Mouse (Mus musculus) forebrain, embryonic 10.5 days (tissue): Measurements from ENCODE around the gene Pp2d1. TPM values are rescaled to one million over a fixed set of nuclear protein-coding genes. Genes with fewer than 3 reads are reported as not detected.
A peak's percentile ranks its signal among the peaks of the same experiment; 100 is the strongest.
"Not testable (repeated sequence)": the region's sequence is repeated elsewhere in the genome, so short reads cannot be mapped to it uniquely, and the experiment has no call there.

Experiments
- DNase-seq: peaks from one replicate; pipeline ENCODE4 v3.0.0-alpha.2; 2017; ENCODE audit warnings: low spot score; ENCODE audit errors: extremely low spot score
- H3K27ac ChIP-seq: fragments of 300-500 bp; sonication (generic); 2 replicates; pipeline ENCODE4 v1.5.1; 2016; ENCODE audit warnings: mild to moderate bottlenecking
- H3K27me3 ChIP-seq: fragments of 300-500 bp; sonication (generic); 2 replicates; pipeline ENCODE4 v1.6.1; 2016; ENCODE audit warnings: mild to moderate bottlenecking; ENCODE audit not compliant: poor library complexity, severe bottlenecking
- H3K36me3 ChIP-seq: fragments of 300-500 bp; sonication (generic); replicated peaks from 2 replicates; pipeline ENCODE4 v1.6.1; 2016; ENCODE audit warnings: mild to moderate bottlenecking, moderate library complexity
- H3K4me1 ChIP-seq: fragments of 300-500 bp; sonication (generic); 2 replicates; pipeline ENCODE4 v1.6.1; 2016
- H3K4me3 ChIP-seq: fragments of 300-500 bp; sonication (generic); 2 replicates; pipeline ENCODE4 v1.5.1; 2016; ENCODE audit warnings: mild to moderate bottlenecking, moderate library complexity
- H3K9me3 ChIP-seq: fragments of 300-500 bp; sonication (generic); 2 replicates; pipeline ENCODE4 v1.6.1; 2016; ENCODE audit warnings: mild to moderate bottlenecking, moderate library complexity
- WGBS: fragments of 180-500 bp; shearing (Covaris S2); methylation state at CpG from one replicate; pipeline ENCODE4 v1.1.7; 2016; 5-methylcytosine and 5-hydroxymethylcytosine counted together
- polyA plus RNA-seq: library from polyadenylated mRNA; unstranded; fragments of >200 nt; fragmentation: Nextera tagmentation; extraction: Ambion mirVana; gene quantifications from 2 replicates; pipeline ENCODE4 v1.2.1, GENCODE M21; 2016

Pp2d1 gene
- polyA plus RNA-seq, 1 experiment from 2014 or later = 0.25 TPM

DNA sequence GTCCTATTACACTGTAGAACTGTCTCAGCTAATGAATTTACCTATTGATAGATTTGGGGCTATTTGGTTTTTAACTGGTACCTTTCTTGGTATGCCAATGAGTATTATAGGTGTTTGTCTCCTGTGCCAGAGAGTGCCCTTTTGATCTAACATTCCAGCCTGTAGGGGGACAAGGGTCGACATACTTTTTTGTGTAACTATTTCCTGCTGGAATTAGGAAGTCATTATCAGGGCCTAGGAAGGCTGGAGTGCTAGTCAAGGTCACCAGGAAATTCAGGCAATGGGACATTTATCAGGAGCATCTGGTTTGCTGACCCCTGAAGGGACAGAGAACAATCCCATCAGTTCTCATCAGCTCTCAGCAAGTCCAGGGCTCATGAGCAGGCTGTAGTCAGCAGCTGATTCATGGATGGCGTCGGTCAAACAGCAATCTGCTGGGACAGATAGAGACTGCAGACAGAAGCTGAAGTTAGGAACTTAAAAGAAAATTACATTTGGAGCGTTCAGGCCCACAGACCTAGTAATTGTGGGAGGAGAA, 33.8 kb upstream of the Pp2d1 start:
- no peak overlapping the region for H3K4me3 ChIP-seq
- H3K4me1 ChIP-seq = peaks cover 26% of the 10 kb centered on the region
- H3K9me3 ChIP-seq = no peaks in the 10 kb centered on the region
- H3K36me3 ChIP-seq = no peaks in the 10 kb centered on the region
- no peaks in the 10 kb centered on the region for H3K27me3 ChIP-seq
- DNase-seq = no peak
- 67% methylated on average over 4 of the region's 4 CpGs for WGBS
- no peak overlapping the region for H3K27ac ChIP-seq

DNA sequence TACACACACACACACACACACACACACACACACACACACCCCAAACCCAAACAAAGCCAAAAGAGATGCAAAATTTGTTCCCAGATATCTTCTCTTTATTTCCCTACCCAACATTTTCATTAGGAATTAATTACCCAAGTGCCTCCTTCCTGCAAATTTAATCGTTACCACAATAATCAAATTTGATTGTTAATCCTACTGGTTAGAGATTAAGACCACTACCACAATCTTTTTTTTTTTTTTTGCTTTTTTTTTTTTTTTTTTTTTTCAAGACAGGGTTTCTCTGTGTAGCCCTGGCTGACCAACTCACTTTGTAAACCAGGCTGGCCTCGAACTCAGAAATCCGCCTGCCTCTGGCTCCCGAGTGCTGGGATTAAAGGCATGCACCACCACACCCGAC, 31.7 kb upstream of the Pp2d1 start:
- not testable (repeated sequence) for H3K27ac ChIP-seq, H3K4me3 ChIP-seq, H3K27me3 ChIP-seq, H3K36me3 ChIP-seq, H3K9me3 ChIP-seq, DNase-seq
- WGBS = 91% methylated on average over 5 of the region's 5 CpGs
- peaks cover 33% of the 10 kb centered on the region for H3K4me1 ChIP-seq

DNA sequence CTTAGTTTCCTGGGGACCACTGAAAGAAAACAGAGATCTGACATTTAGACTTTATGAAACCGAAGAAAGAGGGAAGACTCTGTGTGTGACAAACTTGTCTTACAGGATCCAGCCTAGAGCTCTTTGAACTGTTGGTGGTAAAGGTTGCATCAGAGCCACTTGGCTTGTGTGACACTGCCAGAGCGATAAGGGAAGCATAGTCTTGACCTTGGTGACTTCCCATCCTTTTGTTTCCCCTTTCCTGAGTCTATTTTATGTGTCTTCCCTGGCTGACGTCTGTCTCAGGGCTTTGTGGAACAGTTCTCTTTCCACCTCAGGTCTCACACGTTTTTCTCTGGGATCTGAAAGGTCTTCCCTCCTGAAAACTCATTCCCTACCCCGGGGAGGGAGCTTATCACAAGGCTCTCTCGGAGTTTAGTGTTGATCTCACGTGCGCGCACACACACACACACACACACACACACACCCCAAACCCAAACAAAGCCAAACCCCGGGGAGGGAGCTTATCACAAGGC, 31.2 kb upstream of the Pp2d1 start:
- WGBS = 47% methylated on average over 10 of the region's 10 CpGs
- Histone ChIP-seq H3K36me3 (no peaks in the 10 kb centered on the region), H3K27me3 (no peaks in the 10 kb centered on the region), H3K27ac (no peak overlapping the region), H3K4me3 (no peak overlapping the region), H3K9me3 (no peaks in the 10 kb centered on the region), H3K4me1 (peaks cover 36% of the 10 kb centered on the region)
- DNase-seq = no peak

DNA sequence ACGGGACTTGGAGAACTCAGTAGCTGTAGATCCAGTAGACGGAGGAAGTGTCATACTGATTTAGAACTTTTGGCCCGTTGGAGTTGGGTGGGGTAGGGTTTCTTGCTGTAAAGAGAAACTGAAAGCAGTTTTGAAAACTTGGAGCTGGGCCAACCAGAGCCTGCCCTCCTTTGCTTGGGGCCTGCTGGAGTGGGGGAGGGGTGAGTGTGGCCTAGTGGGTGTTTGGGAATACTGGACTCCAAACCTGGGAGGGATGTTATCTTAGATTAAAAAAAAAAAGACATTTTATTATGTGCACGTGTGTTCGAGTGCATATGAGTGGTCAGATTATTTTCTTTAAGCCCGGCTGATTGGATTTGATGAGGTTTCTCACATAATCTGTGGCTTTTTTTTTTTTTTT, 30.6 kb upstream of the Pp2d1 start:
- no peak for DNase-seq
- H3K4me3 ChIP-seq = no peak overlapping the region
- peaks cover 36% of the 10 kb centered on the region for H3K4me1 ChIP-seq
- no peaks in the 10 kb centered on the region for H3K36me3 ChIP-seq
- WGBS = 60% methylated on average over 6 of the region's 6 CpGs
- H3K27me3 ChIP-seq = no peaks in the 10 kb centered on the region
- no peak overlapping the region for H3K27ac ChIP-seq
- no peaks in the 10 kb centered on the region for H3K9me3 ChIP-seq

DNA sequence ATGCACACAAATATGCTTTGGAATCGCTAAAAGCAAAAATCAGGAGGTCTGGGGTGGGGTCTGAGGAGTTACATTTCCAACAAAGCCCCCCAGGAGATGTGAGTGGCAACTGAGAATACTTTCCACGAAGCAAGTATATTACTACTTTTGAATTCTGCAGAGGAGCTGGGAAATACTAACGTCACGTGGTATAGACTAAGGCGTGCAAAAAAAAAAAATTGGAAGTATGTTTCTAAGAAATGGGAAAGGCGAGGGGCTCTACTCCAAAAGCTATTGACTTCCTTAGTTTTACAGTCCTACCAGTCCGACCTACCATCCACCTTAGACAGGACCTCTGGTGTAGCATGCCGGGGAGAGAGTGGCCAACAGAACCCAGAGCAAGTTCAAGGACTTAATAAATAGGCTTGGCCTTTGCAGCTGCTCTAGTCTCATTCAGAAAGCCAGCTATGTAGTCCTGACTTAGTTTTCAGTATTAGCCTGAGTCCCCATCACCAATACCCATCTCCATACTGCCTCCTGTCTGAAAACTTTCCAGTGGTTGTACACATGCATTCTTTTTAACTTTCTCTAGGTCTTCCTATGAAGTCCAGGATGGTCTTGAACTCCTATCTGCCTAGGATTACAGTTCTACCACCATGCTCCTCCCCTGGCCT, 29.6 kb upstream of the Pp2d1 start:
- no peaks in the 10 kb centered on the region for H3K27me3 ChIP-seq
- DNase-seq = no peak
- H3K36me3 ChIP-seq = no peaks in the 10 kb centered on the region
- peak overlapping the region; percentile 92 for H3K4me3 ChIP-seq
- WGBS = 37% methylated on average over 8 of the region's 8 CpGs
- peaks cover 36% of the 10 kb centered on the region for H3K4me1 ChIP-seq
- H3K27ac ChIP-seq = no peak overlapping the region
- H3K9me3 ChIP-seq = no peaks in the 10 kb centered on the region

DNA sequence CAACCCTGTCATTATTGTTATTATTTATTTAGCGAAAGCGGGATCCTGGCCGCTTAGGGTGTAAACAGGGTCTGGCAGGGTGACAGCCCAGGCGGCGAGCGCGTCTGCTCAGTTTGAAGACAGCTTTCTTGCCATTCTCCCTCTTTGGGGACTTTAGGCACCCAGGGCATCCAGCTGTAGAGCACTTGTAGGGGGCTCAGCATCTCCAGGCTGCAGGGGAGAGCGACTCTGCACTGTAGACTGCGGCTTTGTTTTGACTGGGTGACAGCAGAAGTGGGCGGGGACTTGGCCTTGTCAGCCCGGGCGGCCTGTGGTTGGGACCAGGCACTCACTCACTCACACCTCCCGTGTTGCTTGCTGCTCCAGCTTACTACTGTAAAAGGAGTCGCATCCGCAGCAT, 28.9 kb upstream of the Pp2d1 start:
- no peaks in the 10 kb centered on the region for H3K36me3 ChIP-seq
- peak; percentile 76 for DNase-seq
- peaks cover 36% of the 10 kb centered on the region for H3K4me1 ChIP-seq
- H3K4me3 ChIP-seq = peak overlapping the region; percentile 92
- H3K27me3 ChIP-seq = no peaks in the 10 kb centered on the region
- 0% methylated on average over 15 of the region's 15 CpGs for WGBS
- H3K9me3 ChIP-seq = no peaks in the 10 kb centered on the region
- H3K27ac ChIP-seq = peak overlapping the region; percentile 97

DNA sequence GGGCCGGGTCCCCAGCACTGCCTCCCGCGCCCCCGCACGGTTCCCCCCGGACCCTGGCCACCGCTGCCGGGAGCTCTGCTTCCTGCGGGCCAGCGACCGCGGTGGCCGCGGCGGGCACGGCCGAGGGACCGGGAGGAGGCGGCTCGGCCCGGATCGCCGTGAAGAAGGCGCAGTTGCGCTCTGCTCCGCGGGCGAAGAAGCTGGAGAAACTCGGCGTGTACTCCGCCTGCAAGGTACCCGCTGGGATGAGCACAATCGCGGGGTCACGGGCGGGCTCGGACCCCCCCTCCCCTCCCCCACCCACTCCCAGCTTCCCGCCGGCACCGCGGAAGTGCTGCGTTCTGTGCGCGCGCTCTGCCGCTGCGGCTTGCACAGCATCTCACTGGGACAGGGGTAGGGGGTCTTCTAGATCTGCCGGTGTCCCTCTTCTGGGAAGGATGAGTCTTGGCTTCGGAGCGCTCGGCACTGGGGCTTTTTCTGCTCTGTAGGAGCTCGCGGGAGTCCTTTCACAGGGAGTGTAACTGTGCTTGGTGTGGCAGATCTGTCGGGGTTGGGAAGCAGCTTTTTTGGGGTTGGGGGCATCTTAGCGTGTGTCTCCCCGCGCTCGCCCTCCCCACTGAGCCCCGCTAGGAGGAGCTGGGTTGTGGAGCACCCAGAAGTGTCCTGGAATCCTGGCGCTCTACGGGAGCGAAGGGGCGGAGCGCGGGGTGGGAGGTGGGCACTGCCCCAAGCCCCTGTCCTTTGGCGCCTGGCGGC, 28.3 kb upstream of the Pp2d1 start:
- peak overlapping the region; percentile 92 for H3K4me3 ChIP-seq
- peak overlapping the region; percentile 97 for H3K27ac ChIP-seq
- H3K4me1 ChIP-seq = peaks cover 36% of the 10 kb centered on the region
- no peaks in the 10 kb centered on the region for H3K9me3 ChIP-seq
- H3K27me3 ChIP-seq = no peaks in the 10 kb centered on the region
- H3K36me3 ChIP-seq = no peaks in the 10 kb centered on the region
- peak; percentile 59 for DNase-seq
- under 1% methylated on average over 63 of the region's 67 CpGs for WGBS

DNA sequence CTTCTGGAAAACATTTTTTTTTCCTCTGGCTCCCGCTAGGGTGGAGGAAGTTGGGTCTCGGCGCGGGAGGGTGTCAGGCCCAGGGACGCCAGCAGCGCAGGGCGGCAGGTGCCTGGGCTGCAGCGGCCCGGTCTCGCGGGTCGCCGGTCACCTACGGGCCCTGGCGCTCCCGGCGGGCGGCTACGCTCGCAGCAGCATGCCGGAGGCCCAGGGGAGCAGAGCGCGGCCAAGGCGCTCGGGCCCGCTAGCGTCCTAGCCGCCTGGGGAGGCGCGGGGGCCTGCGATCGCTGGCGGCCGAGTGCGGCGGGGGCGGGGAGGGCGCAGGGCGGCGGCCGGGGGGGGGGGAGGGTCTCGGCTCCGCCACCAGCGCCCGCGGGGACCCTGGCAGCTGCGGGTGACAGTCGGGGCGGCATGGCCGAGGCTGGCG, 27.7 kb upstream of the Pp2d1 start:
- WGBS = under 1% methylated on average over 46 of the region's 51 CpGs
- H3K4me3 ChIP-seq = peak overlapping the region; percentile 92

DNA sequence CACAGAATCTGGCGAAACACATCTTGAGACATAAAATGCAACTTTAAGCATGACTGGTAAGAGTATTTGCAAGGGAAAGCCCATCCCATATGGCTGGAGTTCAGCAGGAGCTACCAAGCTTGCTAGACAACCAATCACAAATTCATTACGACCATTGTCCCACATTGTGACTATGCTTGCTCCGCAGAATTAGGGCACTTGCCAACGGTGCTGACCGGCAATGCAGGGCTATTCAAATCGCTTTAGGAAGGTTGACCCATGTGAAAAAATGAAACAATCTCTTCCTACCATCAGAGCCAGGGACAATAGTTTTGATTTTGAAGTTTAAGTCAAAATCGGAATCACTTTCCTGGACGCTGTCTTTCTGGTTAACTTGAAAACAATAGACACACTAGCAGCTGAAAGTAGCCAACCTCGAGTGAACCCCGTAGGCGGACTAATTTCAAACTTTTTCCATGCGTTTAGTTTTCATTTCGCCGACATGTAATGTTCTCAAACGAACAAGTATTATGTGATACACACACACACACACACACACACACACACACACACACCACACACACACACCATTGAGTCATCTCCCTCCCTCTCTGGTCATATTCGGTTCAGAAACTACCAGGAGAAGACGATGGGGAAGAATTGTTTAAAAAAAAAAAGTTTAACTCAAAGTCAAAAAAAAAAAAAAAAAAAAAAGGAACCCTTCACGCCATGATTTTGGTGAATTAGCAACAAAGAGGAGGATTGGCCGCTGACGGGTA, 27.1 kb upstream of the Pp2d1 start, which contains the start of gene Kat2b:
TSS of gene Kat2b (plus strand) at position 701 of the 758 bp plus-strand sequence.
- H3K4me3 ChIP-seq = peak within 1 kb of the TSS; percentile 92
- peaks cover 36% of the 10 kb centered on the region for H3K4me1 ChIP-seq
- 2% methylated on average over 20 of the region's 20 CpGs for WGBS
- H3K36me3 ChIP-seq = no peaks in the 10 kb centered on the region
- H3K27me3 ChIP-seq = no peaks in the 10 kb centered on the region
- H3K9me3 ChIP-seq = no peaks in the 10 kb centered on the region
- peak within 1 kb of the TSS; percentile 97 for H3K27ac ChIP-seq
- peak; percentile 37 for DNase-seq

More for the DNA sequence above, 27.7 kb upstream of the Pp2d1 start:
- Histone ChIP-seq H3K4me1 (peaks cover 36% of the 10 kb centered on the region), H3K36me3 (no peaks in the 10 kb centered on the region), H3K9me3 (no peaks in the 10 kb centered on the region), H3K27ac (peak overlapping the region; percentile 97), H3K27me3 (no peaks in the 10 kb centered on the region)
- DNase-seq = peak; percentile 58

DNA sequence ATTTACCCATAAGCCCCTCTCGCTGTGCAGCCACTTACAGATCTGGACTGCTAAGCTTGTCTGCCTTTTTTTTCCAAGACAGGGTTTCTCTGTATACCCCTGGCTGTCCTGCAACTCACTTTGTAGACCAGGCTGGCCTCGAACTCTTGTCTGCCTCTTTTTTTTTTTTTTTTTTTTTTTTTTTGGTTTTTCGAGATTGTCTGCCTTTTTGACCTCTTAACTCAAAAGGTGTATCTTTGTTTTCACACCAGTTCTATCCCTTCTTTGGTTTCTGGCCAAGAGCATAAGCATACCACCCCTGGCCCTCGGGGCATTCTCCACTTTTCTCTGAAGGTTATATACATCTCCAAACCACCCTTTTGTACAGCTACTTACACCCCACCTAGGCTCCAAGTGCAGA, 25.6 kb upstream of the Pp2d1 start:
- Histone ChIP-seq H3K4me1 (peaks cover 26% of the 10 kb centered on the region), H3K9me3 (no peaks in the 10 kb centered on the region), H3K27ac (no peak overlapping the region), H3K27me3 (no peaks in the 10 kb centered on the region), H3K4me3 (no peak overlapping the region), H3K36me3 (no peaks in the 10 kb centered on the region)
- WGBS = 90% methylated on average over 4 of the region's 4 CpGs
- no peak for DNase-seq

DNA sequence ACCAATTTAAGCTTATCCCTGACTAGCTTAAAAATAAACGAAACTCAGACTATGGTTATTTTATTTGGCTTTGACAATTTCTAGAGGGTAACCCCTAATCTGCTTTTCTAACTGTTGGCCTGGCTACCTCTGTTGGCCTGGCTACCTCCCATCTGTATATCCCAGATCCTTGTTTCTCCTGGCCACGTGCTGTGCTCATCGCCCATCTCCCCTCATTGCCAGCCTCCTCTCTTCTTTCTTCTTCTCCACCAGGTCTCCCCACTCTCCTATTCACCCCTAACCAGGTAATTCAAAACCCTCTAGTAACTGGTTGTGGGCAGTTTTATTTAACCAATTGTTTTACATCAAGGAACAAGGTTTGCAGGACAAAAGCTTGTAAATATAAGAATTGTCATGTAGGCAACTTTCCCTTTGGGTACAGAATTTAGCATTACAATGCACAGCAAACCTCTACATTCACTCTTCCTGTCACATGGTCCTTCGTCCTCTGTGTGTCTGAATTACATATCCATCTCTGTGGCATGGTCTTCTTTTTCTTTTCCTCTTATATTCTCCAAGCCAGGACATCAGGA, 22.3 kb upstream of the Pp2d1 start:
- 76% methylated on average over 4 of the region's 4 CpGs for WGBS
- DNase-seq = no peak
- Histone ChIP-seq H3K4me1 (peaks cover 8% of the 10 kb centered on the region), H3K36me3 (no peaks in the 10 kb centered on the region), H3K4me3 (no peak overlapping the region), H3K27ac (no peak overlapping the region), H3K9me3 (no peaks in the 10 kb centered on the region), H3K27me3 (no peaks in the 10 kb centered on the region)

DNA sequence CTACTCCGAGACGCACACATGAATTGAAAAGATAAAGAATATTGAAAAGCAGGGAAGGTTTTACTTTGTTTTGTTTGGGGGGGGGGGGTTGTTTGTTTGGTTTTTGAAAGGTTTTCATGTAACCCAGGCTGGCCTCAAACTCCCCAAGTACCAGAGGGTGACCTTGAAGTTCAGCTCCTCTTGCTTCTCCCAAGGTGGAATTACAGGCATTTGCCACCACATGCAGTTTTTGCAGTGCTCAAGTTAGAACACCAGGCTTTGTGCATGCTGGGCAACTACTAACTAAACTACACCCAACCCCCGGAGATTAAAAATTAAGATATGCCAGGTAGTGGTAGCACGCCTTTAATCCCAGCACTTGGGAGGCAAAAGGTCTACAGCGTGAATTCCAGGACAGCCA, 20.4 kb upstream of the Pp2d1 start:
- Histone ChIP-seq H3K4me3 (no peak overlapping the region), H3K27me3 (no peaks in the 10 kb centered on the region), H3K36me3 (no peaks in the 10 kb centered on the region), H3K27ac (no peak overlapping the region), H3K9me3 (no peaks in the 10 kb centered on the region), H3K4me1 (no peaks in the 10 kb centered on the region)
- no peak for DNase-seq
- 95% methylated on average over 5 of the region's 5 CpGs for WGBS
